Comparison of ENCODE assay signal across 21 mouse cellular contexts in the genomic region with DNA sequence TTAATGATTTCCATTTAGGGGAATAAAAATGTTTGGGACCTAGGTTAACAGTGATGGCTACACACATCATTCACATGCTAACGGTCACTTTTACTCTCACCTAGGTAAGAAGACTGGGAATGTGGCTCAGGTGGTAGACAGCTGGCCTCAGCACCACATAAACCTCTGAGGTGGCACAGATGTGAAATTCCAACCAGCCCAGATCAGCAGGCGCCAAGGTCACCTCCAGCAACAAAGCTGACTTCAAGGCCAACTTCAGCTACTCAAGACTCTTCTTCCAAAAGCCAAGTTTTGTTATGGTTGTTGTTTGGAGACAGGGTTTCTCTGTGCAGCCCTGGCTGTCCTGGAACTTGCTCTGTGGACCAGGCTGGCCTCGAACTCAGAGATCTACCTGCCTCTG. TPM values are rescaled to one million over a fixed set of nuclear protein-coding genes. Genes with fewer than 3 reads are reported as not detected.
"Had no signal": no experiment of that assay in that cellular context is flagged by ENCODE, and none has a peak within 500 bp of the region (broad histone marks: within the 10 kb centered on the region; RNA-seq: fewer than 3 reads in every experiment).

No protein-coding gene starts in this region.

- H3K4me1 ChIP-seq: neural tube, embryonic 12.5 days; neural tube, embryonic 13.5 days; neural tube, embryonic 15.5 days had no signal

- H3K4me2 ChIP-seq: neural tube, embryonic 12.5 days; neural tube, embryonic 13.5 days; neural tube, embryonic 15.5 days; stomach, embryonic 15.5 days had no signal

- H3K27me3 ChIP-seq: neural tube, embryonic 12.5 days; neural tube, embryonic 13.5 days; neural tube, embryonic 15.5 days; stomach, embryonic 15.5 days had no signal

- H3K9ac ChIP-seq: neural tube, embryonic 12.5 days; neural tube, embryonic 13.5 days; neural tube, embryonic 15.5 days; stomach, embryonic 15.5 days had no signal

- H3K36me3 ChIP-seq: neural tube, embryonic 12.5 days; neural tube, embryonic 13.5 days; neural tube, embryonic 15.5 days; stomach, embryonic 15.5 days had no signal

- H3K4me3 ChIP-seq: neural tube, embryonic 12.5 days; neural tube, embryonic 13.5 days; neural tube, embryonic 15.5 days; stomach, embryonic 15.5 days had no signal

- H3K27ac ChIP-seq: neural tube, embryonic 12.5 days; neural tube, embryonic 13.5 days; neural tube, embryonic 15.5 days; stomach, embryonic 15.5 days; stomach, postnatal 0 days had no signal

- DNase-seq: retina, postnatal 1 day; right cerebral cortex, adult 18-20 months; right cerebral cortex, postnatal 14 days; right cerebral cortex, postnatal 25 days; right cerebral cortex, postnatal 4 days; spleen, adult 18-20 months; thymus, adult 18-20 months; thymus, adult 2 months; thymus, postnatal 14 days; thymus, postnatal 25 days; thymus, postnatal 36 days; thymus, postnatal 4 days had no signal

- H3K9me3 ChIP-seq: neural tube, embryonic 12.5 days; neural tube, embryonic 13.5 days; neural tube, embryonic 15.5 days; stomach, embryonic 15.5 days had no signal

RNA-seq across cellular contexts. Expression of a gene that starts 9.1 kb away (rescaled TPM):
- total RNA-seq: neutrophil, adult 5-6 weeks had no signal
- polyA plus RNA-seq: thymus, postnatal 0 days had no signal

RNA-seq across cellular contexts. Expression of a gene that starts 52.7 kb away (rescaled TPM):
- total RNA-seq: neutrophil, adult 5-6 weeks had no signal
- polyA plus RNA-seq: small intestine, adult 2 months; stomach, embryonic 14.5 days; stomach, embryonic 15.5 days; stomach, postnatal 0 days had no signal
